Mouse (Mus musculus) right cerebral cortex, postnatal 36 days (tissue): ENCODE results near the gene Gm45753.
A peak's percentile ranks its signal among the peaks of the same experiment; 100 is the strongest.
"Not testable (repeated sequence)": the region's sequence is repeated elsewhere in the genome, so short reads cannot be mapped to it uniquely, and the experiment has no call there.

Experiments
- DNase-seq, 2 experiments: peaks; one replicate each; pipeline ENCODE4 v3.0.0; 2022; ENCODE audit warnings: low spot score in 2 of 2, mixed read lengths in 1 of 2

Gene Gm45753

DNA sequence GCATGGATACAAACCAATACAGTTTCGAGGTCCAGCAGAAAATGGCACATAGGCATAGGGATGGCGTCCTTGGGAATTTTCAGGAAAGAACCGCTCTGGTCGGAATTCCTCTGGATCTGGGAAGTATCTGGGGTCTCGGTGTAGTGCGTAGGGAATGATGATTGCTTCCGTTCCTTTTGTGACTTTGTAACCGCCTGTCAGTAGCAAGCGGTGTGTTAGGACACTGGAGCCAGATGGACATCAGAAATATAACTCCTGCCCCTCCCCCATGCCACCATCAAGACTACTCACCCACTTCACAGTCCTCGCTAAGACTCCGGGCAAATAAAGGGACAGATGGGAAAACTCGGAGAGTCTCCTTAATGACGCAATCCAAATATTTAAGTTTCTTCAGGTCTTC, at the start of gene Gm45753:
Gene Gm45753, minus strand, starts transcription at position 101 of the 400 bp plus-strand sequence.
- DNase-seq, result no peak

DNA sequence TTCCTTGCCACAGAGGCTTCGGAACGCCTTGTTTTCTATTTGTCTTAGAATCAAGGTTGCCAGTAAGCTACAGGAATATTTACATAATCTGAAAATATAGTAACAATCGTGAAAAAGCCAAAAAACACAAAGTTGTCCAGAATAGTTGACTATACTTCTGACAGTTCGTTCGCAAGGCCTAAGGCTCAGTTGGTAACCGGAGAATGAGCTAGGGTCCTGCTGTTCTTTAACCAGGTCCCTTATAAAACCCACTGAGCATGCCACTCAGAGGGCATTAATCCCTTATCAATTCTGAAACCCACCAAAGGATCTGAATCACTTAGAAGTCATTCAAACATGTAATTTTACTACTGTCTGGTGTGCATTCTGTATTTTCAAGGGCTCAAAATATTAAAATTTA, 47.5 kb upstream of the Gm45753 start:
- no peak for DNase-seq

DNA sequence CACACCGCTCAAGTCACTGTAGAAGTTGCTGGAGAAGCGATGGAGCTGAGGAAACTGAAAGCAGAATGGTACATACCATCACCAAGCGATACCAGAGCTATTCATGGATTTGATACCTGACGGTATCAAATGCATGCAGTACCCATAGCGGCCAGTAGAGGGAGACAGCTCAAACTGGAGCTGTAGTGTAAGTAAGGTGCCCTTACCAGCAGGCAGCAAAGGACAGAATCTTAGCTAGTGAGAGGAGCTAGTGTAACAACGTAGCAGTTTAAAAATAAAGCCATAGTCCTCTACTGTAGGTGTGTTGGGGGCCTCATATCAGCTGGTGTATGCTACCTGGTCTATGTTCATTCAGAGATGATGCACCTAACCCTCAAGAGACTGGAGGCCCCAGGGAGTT, 36.8 kb upstream of the Gm45753 start:
- peak in 1 of 2 experiments; percentile 30 for DNase-seq

DNA sequence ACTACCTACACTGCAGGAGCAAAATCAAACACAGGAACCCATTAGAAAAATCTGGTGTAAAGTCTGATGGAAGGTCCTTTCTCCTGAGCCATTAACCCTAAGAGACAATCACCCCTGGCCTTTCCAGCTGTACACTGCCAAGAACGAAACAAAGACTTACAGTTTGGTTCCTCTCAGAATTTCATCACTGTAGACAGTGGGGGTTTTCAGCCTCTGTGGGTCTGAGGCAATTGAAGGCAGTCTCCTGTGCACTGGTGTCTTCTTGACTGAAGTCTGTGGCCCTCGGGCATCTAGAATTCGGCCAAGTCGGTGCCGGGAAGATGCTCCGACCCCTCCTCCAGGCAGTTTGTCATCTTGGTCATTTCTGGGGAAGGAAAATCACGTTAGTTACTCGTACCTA, 36.0 kb upstream of the Gm45753 start:
- DNase-seq, result no peak

DNA sequence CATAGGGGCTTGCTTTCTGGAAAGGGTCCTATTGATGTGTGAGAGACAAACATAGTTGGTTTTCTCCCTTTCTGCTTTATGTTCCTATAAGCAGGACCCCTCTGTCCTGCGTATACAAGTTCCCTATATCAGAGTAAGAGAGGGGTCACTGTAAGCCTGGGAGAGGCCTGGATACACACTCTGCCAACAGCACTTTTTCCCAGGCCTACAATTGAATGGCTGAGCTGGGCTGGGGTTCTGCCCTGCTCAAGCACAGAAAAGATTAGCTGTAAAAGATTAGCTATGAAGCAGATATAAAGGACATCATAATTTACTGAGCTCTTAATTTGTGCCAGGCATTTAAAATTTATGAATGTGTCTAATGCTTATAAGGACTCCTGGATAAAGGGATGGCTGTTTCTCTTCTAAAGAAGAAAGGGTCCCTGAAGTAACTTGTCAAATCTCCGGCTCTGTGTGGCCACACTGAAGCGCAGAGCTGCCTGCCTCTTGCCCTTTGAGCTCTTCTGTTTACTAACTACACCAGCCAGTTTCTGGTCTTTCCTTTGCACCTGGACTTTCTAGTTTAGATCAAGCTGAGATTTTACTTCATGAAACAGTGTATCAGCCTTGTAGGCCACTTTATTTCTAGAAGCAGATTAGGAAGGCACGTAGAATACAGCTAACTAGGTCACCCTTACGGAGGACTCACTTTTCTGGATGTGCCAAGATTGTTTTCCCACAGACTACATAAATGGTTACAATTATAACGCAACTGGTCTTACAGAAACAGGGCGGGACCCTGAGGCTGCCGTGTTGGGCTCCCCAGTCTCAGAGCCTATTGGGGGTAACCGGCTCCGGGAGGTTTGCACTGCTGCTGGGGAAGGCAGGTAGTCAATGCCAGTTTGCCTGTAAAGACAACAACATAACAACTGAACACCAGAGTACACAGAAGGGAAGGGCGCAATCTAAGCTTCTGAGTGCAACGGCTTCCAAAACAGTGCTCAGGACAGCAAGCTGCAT, 33.7 kb upstream of the Gm45753 start:
- DNase-seq, result no peak

DNA sequence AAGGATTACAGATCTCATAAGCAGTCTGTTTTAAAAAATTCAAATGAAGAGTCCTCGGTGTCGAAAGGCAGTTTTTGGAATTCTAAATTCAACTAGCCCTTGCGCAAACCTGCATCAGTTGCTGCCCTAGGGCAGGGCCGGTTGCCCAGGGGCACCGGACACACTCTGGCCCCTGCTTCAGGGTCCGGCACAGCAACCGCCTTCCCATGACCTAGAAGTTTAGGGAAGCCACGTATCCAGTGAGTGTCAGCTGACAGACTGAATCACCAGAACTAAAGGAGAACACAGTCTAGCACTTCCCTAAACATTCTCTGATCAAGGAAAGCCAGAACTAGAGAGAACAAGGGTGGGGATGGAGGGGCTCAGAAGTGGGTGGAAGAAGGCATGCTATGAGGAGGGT, 25.2 kb upstream of the Gm45753 start:
- DNase-seq, result no peak

DNA sequence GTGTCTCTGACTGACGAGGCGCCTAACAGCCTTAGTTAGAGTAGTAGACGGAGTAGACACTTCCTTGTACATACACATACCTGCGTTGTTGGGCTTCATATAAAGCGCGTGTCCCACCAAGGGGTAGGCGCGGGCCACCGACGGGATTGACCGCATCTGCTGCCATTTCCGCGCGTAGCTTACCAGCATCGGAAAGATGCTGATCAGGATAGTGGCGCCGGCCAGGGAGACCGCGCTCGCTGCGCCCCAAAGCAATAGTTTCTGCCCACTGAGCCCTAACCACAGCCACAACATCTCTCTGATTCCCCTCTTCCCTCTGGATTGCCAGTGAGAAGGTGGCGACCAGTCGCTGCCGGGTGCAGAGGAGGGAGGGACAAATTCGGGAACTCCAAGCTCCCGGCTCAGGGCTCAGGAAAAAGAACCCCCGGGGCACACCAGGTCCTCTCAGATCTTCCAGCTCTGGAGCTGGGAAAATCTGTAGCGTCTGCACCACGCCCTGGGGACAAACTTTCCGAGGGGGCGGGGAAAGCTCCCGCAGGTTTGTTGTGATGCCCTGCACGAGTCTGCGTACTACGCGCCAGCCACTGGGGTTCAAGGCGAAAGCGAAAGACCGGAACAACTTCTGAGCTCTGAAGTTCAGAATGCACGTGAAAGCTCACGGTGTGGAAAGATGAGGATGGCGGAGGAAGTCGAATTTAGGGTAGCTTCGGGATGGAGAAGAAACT, 24.6 kb upstream of the Gm45753 start, which contains the start of gene Cyp4v3:
Gene Cyp4v3, minus strand, starts transcription at position 532 of the 725 bp plus-strand sequence.
- peak; percentile 6 to 44 for DNase-seq

DNA sequence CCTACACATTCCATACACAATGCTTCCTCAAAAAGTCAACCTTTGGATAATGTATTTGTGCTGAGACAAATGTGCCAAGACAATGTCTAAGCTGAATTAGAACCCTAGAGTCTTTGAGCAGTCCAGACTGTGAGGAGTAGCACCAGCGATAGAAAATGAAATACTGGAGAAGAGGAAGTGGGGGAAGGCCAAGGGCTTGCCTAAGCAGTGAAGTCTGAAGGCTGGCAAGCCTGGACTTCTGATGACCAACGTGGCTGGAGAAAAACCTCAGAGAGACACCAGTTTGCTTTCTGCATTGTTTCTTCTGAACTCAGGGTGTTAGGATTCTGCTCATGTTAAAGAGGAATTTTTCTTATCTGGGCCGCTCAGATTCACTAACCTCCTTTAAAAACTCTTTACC, 22.6 kb upstream of the Gm45753 start:
- no peak for DNase-seq

DNA sequence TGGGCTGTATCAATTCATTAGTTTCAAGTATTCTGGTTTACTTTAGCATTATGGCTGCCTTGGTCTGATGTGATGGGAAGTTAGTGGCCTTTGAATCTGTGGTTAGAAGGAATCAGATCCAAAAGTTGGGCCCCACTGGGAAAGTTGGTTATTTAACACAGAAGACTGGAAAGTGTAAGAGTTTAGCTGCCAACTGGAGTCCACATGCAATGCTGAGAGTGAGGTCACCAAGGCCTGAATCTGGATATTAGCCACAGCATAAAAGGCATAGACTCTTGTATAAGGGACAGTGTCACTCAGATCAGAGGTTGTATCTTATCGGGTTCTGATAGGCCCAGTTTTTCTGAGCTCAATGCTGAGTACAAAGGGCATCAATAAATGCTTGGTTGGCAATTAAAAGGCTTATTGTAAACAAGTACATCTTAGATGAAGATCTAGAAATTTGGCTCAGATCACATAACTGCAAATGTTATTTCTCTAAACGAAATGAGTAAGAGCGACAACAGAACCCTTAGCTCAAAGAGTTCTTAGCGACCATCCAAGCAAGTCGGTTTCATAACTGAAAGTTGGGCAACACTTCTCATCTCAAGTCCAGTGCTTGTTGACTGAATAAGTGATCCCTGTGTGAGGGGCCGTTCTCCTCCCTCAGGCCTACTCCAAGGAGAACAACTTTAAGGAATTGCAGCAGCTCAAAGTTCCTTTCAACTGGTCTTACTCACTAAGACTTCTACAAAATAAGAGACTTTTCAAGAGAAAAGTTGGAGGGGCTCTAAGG, 21.1 kb upstream of the Gm45753 start:
- DNase-seq, result no peak

DNA sequence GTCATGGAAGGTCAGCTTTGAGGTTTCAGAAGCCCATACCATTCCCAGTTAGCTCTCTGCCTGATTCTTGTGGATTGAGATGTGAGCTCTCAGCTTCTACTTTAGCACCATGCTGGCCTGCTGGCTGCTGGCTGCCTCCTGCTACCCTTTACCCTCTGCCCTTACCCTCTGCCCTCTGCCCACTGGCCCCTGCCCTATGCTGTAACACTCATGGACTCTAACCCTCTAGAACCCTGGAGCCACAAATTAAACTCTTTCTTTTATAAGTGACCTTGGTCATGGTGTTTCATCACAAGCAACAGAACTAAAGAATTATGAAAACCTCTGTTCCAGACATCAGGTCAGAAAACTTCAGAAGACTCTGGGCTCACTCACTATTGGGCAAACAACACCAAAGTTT, 18.8 kb upstream of the Gm45753 start:
- DNase-seq, result not testable (repeated sequence)

DNA sequence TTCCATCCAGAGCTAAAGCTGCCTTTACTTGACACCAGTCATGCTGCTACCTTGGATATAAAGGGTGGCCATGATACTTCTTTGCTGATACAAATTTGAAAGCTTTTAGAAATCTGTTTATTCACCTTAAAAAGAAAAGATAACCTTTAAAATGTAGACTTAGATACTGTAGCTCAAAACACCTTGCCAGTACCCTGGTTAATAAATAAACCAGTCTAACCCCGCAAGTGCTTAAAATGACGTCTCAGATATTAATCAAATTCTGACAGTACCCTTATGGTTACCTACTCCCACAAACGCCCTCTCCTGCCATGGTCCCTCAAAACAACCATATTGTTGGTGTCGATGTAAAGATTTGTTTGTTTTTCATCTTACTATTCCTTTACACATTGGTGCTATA, 15.9 kb upstream of the Gm45753 start:
- no peak for DNase-seq

DNA sequence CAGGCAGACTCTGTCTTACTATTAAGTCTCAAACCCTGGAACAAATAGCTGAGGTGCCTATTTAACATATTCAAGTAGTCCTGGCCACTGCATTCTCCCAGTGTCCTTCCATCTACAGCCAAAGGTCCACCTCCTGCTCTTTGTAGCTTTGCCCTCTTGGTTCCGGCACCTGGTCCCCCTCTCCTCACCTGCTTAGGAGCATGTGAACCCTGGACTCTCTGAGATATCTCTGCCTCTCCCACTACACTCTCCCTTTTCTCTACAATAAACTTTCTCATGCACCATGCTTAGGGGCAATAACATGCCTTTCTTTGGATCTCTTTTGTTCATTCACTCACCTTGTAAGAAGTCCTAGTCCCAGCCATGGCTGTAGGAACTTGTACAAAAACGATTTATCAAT, 13.1 kb upstream of the Gm45753 start:
- no peak for DNase-seq

DNA sequence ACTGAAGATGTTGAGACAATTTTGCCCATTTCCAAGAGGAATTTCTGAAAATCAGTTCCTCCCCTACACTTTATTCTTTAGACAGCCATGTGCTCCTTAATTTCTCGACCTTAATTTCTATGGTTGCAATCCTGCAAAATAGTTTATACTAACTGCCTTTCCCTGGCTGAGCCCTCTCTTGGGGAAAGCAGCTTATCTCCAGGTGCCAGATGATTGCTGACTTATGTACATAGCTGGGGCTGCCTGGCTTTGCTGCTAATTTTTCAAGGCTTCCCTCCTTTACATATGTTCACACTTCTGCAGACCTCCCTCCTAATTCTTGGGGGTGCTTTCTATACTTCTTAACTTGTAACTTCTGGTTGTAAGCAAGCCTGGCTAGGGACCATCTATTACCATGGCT, 12.7 kb upstream of the Gm45753 start:
- DNase-seq, result no peak

DNA sequence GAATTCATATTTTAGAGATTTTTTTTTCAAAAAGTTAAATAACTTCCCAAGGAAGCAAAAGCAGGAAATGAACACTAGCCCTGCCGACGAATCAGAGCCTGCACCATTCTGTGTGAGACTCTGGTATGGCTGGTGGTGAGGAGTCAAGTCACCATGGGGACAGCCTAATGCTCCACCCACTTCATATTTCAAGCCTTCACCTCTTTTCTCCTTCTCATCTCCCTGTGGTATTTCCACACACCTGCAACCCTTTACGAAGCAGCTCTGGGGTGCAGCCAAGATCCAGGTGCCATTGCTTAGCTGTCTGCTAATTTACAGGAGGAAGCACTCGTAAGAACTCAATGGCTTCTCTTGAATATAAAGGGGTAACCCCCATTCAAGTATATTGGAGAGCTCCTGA, 2.7 kb upstream of the Gm45753 start:
- no peak for DNase-seq

DNA sequence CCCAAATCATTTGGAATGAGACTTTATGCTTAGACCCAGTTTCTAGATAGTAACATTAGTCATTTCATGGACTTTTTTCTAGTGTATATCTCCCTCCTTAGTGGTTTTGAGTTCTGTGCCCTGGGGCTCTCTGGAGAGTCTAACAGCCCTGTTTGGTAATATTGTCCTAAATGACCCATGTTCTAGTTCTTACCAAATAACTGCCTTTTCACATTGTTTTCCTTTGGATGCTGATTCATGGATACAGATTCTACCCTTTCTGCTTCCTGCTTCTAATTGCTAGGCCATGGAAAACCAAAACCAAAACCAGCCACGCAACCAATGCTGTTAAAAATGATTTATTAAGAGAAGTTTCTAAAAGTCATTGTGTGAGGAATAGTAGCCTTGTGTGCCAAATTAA, 2.8 kb downstream of the Gm45753 start:
- no peak for DNase-seq

DNA sequence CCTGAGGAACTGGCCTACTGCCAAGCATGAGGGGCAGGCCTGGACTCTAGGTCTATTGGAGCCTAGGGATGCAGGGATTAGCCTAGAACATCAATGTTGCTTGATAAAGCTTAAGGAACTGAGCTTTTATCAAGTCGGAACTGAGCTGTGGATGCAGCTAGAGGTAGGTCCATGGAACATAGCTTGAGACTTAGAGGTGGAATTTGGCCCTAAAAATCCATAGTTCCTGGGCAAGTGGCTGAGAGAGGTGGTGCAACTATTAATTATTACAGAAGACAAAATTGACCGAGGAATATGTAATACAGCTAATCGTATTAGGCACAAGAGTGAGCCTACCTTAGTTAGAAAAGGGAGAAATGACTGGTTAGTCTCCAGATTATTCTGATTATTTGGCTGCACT, 3.9 kb downstream of the Gm45753 start:
- no peak for DNase-seq

DNA sequence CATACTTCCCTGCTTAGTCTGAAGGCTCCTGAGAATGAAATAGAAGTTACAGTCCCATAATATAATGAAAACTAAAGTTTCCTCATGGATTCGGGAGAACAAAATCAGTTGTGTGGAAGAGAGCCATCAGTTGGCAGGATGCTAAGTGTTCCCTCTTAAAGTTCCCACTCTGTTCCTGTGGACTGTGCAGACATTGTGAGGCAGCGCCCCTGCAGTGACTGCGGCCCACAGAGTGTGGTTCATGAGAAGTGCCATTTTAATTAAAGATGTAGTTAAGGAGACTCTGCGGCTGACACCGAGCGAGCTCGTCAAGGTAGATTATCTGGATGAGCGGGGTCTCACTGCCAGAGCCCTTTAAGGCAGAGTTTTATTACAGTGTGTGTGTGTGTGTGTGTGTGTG, 5.9 kb downstream of the Gm45753 start:
- DNase-seq, result no peak

DNA sequence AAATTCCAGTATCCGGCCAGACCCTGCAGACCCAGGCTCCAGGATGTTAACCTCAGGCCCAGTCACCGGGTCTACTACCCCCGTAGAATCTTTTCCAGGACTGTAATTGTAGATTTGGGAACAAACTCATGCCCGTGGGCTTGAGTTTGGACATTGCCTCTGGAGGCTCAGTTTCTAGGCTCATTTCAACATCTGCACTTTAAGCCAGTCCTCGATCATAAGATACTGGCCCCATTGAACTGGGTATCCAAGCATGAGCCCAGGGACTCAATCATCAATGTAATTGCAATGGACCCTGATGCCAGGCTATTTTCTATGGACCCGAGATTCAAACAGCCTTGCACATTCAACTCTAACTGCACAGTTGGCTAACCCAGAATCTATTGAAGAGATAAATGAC, 13.0 kb downstream of the Gm45753 start:
- no peak for DNase-seq

DNA sequence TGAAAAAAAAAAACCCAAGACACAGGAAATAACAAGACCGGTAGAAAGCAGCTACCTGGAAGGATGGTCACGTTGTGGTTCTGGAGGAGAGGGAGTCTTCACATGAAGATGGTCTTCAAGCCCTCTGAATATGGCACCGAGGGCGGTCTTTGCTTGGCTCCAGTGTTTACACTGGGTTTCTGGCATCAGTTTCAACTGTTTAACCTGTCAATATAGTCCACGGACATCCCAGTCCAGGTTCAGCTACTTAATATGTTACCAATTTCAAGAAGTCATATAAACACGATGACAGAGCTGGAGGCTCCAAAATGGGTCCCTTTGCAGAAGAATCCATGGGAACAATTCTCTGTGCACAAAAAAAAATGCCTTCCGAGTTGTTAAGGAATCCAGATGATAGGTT, 13.6 kb downstream of the Gm45753 start, which contains the start of gene Klkb1:
Gene Klkb1, minus strand, starts transcription at position 173 of the 400 bp plus-strand sequence.
- no peak for DNase-seq

DNA sequence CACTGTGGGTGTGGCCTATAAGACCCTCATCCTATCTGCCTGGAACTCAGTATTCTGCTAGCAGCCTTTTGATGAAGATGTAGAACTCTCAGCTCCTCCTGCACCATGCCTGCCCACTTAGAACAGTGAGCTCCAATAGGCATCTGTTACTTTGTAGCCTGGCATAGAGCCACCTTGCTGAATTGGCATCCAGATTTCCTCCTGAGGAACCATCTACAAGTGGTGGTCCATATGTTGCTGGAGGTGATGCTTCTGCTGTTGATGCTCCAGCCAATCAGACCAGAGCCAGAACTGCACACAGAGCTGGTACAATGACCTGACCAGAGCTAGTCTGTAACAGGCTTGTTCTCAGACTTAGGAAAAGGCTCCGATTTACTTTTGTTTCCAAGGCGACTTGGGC, 16.5 kb downstream of the Gm45753 start:
- DNase-seq, result peak in 1 of 2 experiments; percentile 3

DNA sequence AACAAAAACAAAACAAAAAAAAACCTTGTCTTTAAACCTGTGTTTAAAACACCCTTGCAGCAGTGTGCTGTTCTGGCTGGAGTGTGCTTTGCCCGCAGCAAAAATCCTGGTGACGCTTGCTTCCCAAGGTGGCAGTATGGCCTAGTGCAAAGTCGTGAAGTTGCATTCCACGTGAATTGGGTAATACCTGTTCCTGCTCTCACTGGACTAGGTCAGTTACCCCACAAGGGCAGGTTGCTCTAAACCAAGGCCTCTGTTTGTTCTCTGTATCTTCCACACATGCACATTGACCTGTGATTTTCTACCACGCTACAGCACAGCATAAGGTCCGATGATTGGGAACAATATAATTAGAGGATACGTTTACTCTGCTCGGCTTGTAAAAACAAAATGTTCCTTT, 26.6 kb downstream of the Gm45753 start:
- DNase-seq, result no peak

DNA sequence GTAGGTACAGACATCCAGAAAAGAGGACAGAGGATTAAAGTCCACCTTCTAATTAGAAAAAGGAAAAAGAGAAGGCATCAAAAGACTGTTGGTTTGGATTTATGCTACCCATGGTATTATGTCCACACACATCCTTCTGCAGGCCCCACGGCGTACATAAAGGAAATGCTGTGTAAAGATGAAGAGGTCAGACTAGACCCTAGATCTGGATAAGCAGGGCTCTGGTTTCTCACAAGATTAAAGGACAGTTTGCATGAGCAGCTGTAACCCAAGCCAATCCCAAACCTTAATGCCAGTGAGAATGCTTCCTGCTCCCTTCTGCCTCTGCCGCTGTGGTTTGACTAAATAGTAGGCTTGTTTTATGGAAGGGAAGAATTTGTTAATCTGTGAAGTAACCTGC, 30.8 kb downstream of the Gm45753 start:
- DNase-seq, result no peak
